Mouse (Mus musculus) limb, embryonic 13.5 days (tissue): Measurements from ENCODE around the gene Zfp987. TPM values are rescaled to one million over a fixed set of nuclear protein-coding genes. Genes with fewer than 3 reads are reported as not detected.
"Not testable (repeated sequence)": the region's sequence is repeated elsewhere in the genome, so short reads cannot be mapped to it uniquely, and the experiment has no call there.

Experiments used
- ATAC-seq: fragments of 200-750 bp; cut with Nextera tagmentation; 2 replicates; pipeline ENCODE4 v1.8.0; 2017; ENCODE audit warnings: low read depth, moderate number of reproducible peaks, moderate TSS enrichment; ENCODE audit not compliant: low FRiP score
- H3K27ac ChIP-seq: fragments of 300-500 bp; sonication (generic); 2 replicates; pipeline ENCODE4 v1.5.1; 2015; ENCODE audit warnings: inconsistent platforms, mild to moderate bottlenecking, moderate library complexity
- H3K27me3 ChIP-seq: fragments of 300-500 bp; sonication (generic); 2 replicates; pipeline ENCODE4 v1.6.1; 2015; ENCODE audit warnings: mild to moderate bottlenecking, inconsistent platforms
- H3K36me3 ChIP-seq: fragments of 300-500 bp; sonication (generic); 2 replicates; pipeline ENCODE4 v1.6.1; 2015; ENCODE audit warnings: inconsistent platforms, mild to moderate bottlenecking, moderate library complexity
- H3K4me1 ChIP-seq: fragments of 300-500 bp; sonication (generic); 2 replicates; pipeline ENCODE4 v1.6.1; 2015; ENCODE audit warnings: inconsistent platforms
- H3K4me2 ChIP-seq: fragments of 300-500 bp; sonication (generic); replicated peaks from 2 replicates; pipeline ENCODE4 v1.6.1; 2015; ENCODE audit warnings: inconsistent platforms, mild to moderate bottlenecking, moderate library complexity
- H3K4me3 ChIP-seq: fragments of 300-500 bp; sonication (generic); 2 replicates; pipeline ENCODE4 v1.5.1; 2015; ENCODE audit warnings: moderate library complexity, mild to moderate bottlenecking, inconsistent platforms
- H3K9ac ChIP-seq: fragments of 300-500 bp; sonication (generic); 2 replicates; pipeline ENCODE4 v1.6.1; 2015; ENCODE audit warnings: mild to moderate bottlenecking, inconsistent platforms
- H3K9me3 ChIP-seq: fragments of 300-500 bp; sonication (generic); 2 replicates; pipeline ENCODE4 v1.6.1; 2016; ENCODE audit warnings: inconsistent platforms
- WGBS: fragments of 180-500 bp; shearing (Covaris S2); methylation state at CpG from one replicate; pipeline ENCODE4 v1.1.7; 2015; 5-methylcytosine and 5-hydroxymethylcytosine counted together
- polyA plus RNA-seq: library from polyadenylated mRNA; unstranded; fragments of >200 nt; fragmentation: Nextera tagmentation; extraction: Ambion mirVana; gene quantifications from 2 replicates; pipeline ENCODE4 v1.2.1, GENCODE M21; 2015

Zfp987 gene
- 0.10 and 0.18 TPM in 2 replicates for polyA plus RNA-seq

DNA sequence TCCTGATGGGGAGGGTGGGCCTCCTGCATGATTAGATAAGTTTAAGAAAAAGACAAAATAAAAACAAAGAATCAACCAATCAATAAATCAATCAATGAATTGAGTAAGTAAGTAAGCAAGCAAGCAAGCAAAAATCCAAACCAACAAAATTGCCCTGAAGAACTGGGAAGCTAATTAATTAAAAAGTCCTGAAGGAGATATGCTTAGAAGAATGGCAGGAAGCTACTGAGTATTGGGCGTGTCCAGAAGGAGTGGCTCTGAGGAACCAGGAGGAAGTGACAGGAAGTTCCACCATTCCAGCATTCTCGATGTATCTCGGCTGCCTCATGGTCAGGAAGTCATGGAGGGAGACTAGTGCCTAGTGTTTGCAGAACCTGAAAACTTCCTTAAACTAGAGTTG, at the start of gene Zfp987:
TSS of gene Zfp987 (plus strand) at position 301 of the 400 bp plus-strand sequence.
- not testable (repeated sequence) for H3K9me3 ChIP-seq, H3K27me3 ChIP-seq, ATAC-seq, H3K4me2 ChIP-seq, H3K27ac ChIP-seq, H3K4me3 ChIP-seq, H3K9ac ChIP-seq, H3K36me3 ChIP-seq, H3K4me1 ChIP-seq
- 78% methylated on average over 3 of the region's 3 CpGs for WGBS

DNA sequence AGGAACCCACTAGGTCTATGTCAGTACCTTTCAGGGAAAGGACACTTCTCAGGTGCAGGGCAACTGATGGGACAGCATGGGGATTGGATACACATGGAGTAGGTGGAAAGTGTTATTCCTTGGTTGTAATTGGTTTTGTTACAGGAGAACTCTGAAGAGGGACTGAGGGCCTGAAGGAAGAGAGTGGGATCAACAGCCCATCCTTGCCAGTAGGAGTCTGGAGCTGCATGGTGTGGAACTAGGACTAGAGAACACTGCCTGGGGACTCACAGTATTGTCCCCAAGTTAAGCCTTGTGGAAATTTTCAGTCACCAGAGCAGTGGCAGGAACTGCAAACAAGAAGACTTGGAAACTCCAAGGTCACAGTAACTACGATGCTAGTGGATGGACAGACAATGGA, 44.6 kb upstream of the Zfp987 start:
- not testable (repeated sequence) for H3K36me3 ChIP-seq, ATAC-seq, H3K27ac ChIP-seq, H3K4me3 ChIP-seq, H3K4me2 ChIP-seq, H3K9ac ChIP-seq, H3K27me3 ChIP-seq, H3K4me1 ChIP-seq
- WGBS: 86% methylated on average over 1 of the region's 1 CpGs
- peaks cover 20% of the 10 kb centered on the region for H3K9me3 ChIP-seq

DNA sequence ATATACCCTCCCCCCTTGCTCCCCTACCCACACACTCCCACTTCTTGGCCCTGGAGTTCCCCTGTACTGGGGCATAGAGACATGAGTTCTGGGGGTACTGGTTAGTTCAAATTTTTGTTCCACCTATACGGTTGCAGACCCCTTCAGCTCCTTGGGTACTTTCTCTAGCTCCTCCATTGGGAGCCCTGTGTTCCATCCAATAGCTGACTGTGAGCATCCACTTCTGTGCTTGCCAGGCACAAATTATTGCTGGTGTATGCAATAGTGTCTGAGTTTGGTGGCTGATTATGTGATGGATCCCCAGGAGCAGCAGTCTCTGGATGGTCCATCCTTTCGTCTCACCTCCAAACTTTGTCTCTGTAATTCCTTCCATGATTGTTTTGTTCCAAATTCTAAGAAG, 43.7 kb upstream of the Zfp987 start:
- 80% methylated on average over 2 of the region's 2 CpGs for WGBS
- H3K9ac ChIP-seq, H3K27me3 ChIP-seq, ATAC-seq, H3K36me3 ChIP-seq, H3K4me1 ChIP-seq, H3K4me2 ChIP-seq, H3K4me3 ChIP-seq, H3K27ac ChIP-seq: not testable (repeated sequence)
- peaks cover 20% of the 10 kb centered on the region for H3K9me3 ChIP-seq

DNA sequence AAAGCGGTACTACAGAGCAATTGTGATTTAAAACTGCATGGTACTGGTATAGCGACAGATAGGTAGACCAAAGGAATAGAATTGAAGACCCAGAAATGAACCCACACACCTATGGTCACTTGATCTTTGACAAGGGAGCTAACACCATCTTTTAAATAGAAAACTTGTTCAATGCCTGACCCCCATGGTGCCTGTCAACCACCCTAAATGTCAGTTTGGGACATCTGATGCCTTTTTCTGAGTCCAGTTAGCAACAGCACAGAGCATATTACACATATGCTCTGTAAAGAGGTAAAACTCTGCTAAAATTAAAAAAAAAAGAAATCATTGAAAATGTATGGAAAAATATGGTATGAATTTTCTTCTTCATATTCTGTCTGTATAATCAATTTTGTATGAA, 41.8 kb upstream of the Zfp987 start:
- H3K36me3 ChIP-seq: no peaks in the 10 kb centered on the region
- no peaks in the 10 kb centered on the region for H3K27me3 ChIP-seq
- no peak overlapping the region for H3K4me3 ChIP-seq
- peaks cover 37% of the 10 kb centered on the region for H3K9me3 ChIP-seq
- H3K27ac ChIP-seq: no peak overlapping the region
- no peak for ATAC-seq
- H3K4me2 ChIP-seq: no peak overlapping the region
- no peak overlapping the region for H3K9ac ChIP-seq
- no peaks in the 10 kb centered on the region for H3K4me1 ChIP-seq
- WGBS: 59% methylated on average over 2 of the region's 2 CpGs

DNA sequence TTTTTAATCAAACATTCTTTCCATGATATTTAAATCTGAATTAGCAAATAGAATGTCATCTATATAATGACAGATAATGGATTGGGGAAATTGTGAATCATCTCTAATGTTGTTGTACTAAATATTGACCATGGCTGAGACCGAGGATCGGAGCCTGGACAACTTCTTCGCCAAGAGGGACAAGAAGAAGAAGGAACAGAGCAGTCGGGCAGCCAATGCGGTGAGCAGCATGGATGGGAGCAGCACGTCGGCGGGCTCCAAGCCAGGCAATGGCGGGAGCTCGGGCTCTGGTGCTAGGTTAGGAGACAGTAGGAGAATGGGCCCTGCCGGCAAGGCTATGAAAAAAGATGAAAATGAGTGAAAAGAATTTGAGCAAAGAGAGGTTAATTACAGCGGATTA, 38.5 kb upstream of the Zfp987 start:
- not testable (repeated sequence) for H3K4me3 ChIP-seq, H3K27me3 ChIP-seq, H3K27ac ChIP-seq, H3K36me3 ChIP-seq, H3K9ac ChIP-seq, H3K4me1 ChIP-seq, H3K4me2 ChIP-seq, ATAC-seq
- 93% methylated on average over 12 of the region's 12 CpGs for WGBS
- H3K9me3 ChIP-seq: peaks cover 46% of the 10 kb centered on the region

DNA sequence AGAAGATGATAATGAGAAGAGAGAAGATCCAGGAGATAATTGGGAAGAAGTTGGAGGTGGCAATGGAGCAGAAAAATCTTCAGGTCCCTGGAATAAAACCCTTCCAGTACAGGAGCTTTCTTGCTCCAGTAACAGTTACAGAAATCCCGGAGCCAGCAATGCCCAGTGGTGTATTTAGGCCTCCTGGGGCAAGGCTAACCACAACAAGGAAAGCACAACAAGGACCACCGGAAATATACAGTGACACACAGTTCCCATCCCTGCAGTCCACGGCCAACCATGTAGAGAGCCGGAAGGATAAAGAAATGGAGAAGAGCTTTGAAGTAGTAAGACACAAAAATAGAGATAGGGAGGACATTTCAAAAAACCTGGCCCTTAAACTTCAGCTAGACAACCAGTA, 38.0 kb upstream of the Zfp987 start:
- H3K4me1 ChIP-seq, H3K27me3 ChIP-seq, H3K4me3 ChIP-seq, H3K36me3 ChIP-seq, ATAC-seq, H3K4me2 ChIP-seq, H3K9ac ChIP-seq, H3K27ac ChIP-seq: not testable (repeated sequence)
- WGBS: 87% methylated on average over 4 of the region's 4 CpGs
- peaks cover 47% of the 10 kb centered on the region for H3K9me3 ChIP-seq

DNA sequence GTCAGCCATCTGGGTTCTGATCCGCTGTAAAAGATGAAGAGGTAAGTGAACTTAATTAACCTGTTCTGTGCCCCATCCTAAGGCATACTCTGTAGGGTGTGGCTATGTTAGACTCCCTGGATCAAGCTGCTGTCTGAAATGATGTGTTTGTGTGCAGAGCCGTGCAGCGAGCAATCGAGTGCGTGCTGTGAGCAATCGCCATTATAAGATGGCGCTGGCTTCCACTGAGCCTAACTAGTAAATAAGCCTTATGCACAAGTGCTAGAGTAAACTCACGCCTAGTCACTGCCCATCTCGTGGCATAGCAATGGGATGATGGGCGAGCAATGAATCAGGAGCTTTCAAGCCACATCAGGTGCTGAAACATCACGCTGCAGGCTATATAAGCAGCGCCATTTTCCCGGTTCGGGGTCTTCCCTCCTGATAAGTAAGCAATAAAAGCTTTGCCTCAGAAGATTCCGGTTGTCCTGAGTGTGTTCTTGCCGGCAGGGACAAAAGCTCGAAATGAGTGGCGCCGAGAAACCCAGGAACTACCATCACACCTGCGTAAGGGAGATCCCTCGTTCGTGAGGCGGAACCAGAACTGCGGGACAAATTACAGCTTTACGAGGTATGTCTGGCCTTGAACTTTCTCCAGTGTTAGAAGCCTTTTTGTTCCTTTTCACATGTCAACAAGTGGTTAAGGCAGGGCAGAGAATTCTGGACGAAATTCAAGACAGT, 37.0 kb upstream of the Zfp987 start:
- H3K9ac ChIP-seq, H3K27me3 ChIP-seq, H3K4me2 ChIP-seq, H3K4me1 ChIP-seq, H3K27ac ChIP-seq, ATAC-seq, H3K4me3 ChIP-seq, H3K36me3 ChIP-seq: not testable (repeated sequence)
- peaks cover 49% of the 10 kb centered on the region for H3K9me3 ChIP-seq
- WGBS: 92% methylated on average over 25 of the region's 26 CpGs

DNA sequence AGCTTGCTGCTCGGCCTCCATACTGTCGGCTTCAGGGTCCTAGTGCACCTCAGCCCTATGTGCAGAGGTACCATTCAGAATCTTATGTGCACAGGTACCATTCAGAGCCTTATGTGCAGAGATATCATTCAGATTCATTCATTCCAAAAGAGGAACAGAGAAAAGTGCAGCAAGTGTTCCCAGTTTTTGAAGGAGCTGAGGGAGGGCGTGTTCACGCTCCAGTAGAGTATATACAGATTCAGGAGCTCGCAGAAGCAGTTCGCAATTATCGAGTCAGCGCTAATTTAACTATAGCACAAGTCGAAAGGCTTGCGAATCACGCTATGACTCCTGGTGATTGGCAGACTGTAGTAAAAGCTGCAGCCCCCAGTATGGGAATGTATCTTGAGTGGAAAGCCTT, 36.0 kb upstream of the Zfp987 start:
- 93% methylated on average over 11 of the region's 11 CpGs for WGBS
- ATAC-seq, H3K36me3 ChIP-seq, H3K4me1 ChIP-seq, H3K27me3 ChIP-seq, H3K4me3 ChIP-seq, H3K4me2 ChIP-seq, H3K9ac ChIP-seq, H3K27ac ChIP-seq: not testable (repeated sequence)
- H3K9me3 ChIP-seq: peaks cover 49% of the 10 kb centered on the region

DNA sequence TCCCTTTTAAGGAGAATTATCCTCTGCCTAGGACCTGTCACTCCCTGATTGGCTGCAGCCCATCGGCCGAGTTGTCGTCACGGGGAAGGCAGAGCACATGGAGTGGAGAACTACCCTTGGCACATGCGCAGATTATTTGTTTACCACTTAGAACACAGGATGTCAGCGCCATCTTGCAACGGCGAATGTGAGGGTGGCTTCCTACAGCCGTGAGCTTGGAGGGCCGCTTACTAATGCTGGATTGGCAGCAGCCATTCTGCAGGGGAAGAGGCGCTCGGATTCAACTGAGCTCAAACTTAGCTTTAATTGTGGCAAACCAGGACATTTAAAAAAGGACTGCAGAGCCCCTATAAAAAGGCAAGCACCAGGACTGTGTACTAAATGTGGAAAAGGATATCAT, 35.1 kb upstream of the Zfp987 start:
- not testable (repeated sequence) for H3K4me2 ChIP-seq, H3K36me3 ChIP-seq, H3K9ac ChIP-seq, ATAC-seq, H3K4me3 ChIP-seq, H3K27me3 ChIP-seq, H3K4me1 ChIP-seq, H3K27ac ChIP-seq
- 92% methylated on average over 12 of the region's 12 CpGs for WGBS
- H3K9me3 ChIP-seq: peaks cover 51% of the 10 kb centered on the region

DNA sequence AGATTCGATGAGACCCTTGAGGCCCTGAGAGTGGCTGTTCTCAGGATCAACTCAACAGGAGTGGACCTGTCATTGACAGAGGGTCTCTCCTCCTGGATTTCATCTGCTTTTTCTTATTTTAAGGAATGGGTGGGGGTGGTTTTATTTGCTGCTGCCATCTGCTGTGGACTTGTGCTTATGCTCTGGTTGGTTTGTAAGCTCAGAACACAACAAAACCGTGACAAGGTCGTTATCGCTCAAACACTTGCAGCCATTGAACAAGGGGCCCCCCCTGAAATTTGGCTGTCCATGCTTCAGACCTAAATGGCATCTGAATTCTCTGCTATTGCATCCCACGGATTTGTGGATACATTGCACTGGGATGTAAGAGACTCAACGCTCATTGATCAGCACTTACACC, 34.1 kb upstream of the Zfp987 start:
- H3K9me3 ChIP-seq: peaks cover 59% of the 10 kb centered on the region
- not testable (repeated sequence) for H3K4me2 ChIP-seq, H3K4me3 ChIP-seq, H3K36me3 ChIP-seq, H3K27ac ChIP-seq, H3K27me3 ChIP-seq, H3K9ac ChIP-seq, ATAC-seq, H3K4me1 ChIP-seq
- 79% methylated on average over 6 of the region's 6 CpGs for WGBS

DNA sequence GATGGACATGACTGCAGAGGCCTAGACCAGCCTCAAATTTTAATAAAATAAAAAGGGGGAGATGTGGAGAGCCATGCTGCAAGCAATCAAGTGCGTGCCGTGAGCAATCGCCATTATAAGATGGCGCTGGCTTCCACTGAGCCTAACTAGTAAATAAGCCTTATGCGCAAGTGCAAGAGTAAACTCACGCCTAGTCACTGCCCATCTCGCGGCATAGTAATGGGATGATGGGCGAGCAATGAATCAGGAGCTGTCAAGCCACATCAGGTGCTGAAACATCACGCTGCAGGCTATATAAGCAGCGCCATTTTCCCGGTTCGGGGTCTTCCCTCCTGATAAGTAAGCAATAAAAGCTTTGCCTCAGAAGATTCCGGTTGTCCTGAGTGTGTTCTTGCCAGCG, 33.5 kb upstream of the Zfp987 start:
- not testable (repeated sequence) for H3K4me3 ChIP-seq, H3K27ac ChIP-seq, H3K9ac ChIP-seq, H3K36me3 ChIP-seq, H3K27me3 ChIP-seq, ATAC-seq, H3K4me2 ChIP-seq, H3K4me1 ChIP-seq
- 89% methylated on average over 15 of the region's 15 CpGs for WGBS
- peaks cover 58% of the 10 kb centered on the region for H3K9me3 ChIP-seq

DNA sequence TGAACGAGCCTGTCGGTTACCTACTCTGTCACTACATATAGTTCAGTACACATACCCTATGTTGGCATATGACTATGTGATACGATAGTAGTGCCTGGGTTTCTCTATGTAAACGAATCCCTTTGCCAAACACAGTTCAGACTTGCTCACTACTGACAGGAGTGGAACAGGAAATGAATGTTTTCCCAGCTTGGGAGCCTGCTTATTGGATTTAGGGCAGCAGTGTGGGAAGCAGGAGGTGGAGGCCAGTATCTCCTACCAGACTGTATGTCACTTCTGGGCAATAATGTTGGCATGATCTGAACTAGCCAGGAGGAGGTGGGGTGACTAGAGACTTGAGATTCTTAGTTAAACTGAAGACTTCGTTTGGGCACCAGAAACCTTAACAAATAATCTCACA, 32.3 kb upstream of the Zfp987 start:
- not testable (repeated sequence) for ATAC-seq, H3K4me3 ChIP-seq, H3K27ac ChIP-seq, H3K36me3 ChIP-seq, H3K4me1 ChIP-seq, H3K27me3 ChIP-seq, H3K9ac ChIP-seq, H3K4me2 ChIP-seq
- 78% methylated on average over 5 of the region's 5 CpGs for WGBS
- H3K9me3 ChIP-seq: peaks cover 47% of the 10 kb centered on the region

DNA sequence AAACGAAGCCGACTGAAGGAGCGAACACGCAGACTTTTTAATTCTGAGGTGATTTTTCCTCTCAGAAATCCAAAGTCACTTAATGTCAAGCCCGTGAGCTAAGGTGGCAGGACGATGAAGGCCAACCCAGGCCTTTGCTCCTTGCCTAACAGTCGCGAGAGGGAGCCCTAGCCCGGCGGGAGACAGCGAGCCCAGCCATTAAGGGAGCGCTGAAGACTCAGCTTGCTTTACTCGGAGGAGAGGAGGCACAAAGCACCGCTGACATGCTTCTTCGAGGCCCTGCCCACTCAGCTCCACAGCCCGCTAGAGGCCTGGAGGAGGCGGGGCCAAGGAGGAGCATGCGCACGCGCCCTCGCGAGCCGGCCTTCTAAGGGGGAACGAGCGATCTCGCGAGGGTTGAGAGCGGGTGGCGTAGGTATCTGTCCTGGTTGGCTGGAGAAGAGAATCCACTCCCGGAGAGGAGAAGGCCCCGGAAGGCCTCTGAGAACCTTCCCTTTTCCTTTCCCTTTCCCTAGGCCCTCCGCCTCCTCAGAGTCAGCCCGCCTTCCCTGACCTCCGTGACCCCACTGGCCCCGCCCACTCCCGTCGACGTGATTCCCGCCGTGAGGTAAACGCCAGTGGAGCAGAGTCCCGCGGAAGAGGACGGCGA, 30.0 kb upstream of the Zfp987 start:
- not testable (repeated sequence) for H3K9ac ChIP-seq, H3K4me1 ChIP-seq, H3K36me3 ChIP-seq, H3K27me3 ChIP-seq, ATAC-seq, H3K27ac ChIP-seq
- Histone ChIP-seq H3K9me3 (peaks cover 31% of the 10 kb centered on the region), H3K4me3 (peak overlapping the region; percentile 29), H3K4me2 (peak overlapping the region; percentile 54)
- 34% methylated on average over 45 of the region's 45 CpGs for WGBS
